Mouse (Mus musculus) erythroblast, embryonic 14.5 days (primary cell): Measurements from ENCODE around the gene Cops3.

Experiments used
- GATA1 ChIP-seq: IDR thresholded peaks from 2 replicates; pipeline ENCODE4 v1.6.1; 2012; ENCODE audit warnings: low read length, inconsistent platforms, mixed read lengths
- TAL1 ChIP-seq: IDR thresholded peaks from 3 replicates; pipeline ENCODE4 v1.6.1; 2012; ENCODE audit warnings: low read length, inconsistent platforms, mixed read lengths

DNA sequence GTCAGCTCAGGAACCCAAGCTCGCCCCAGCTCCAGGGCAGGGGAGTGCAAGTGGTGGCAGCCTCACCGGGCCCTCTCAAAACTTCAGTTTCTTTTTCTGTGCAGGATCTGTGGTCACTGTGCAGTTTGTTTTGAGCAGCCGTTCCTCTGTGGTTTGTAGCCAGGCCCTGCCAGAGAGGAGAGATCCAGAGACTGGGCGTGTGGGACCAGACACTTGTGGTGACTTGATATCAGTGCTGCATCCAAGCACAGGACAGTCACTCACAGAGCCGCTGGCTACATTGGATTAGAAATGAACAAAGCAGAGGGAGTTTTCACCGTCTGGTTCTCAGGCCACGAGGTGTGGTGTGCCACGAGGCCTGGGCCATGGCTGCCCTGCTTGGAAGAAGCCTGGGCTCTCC, 32.5 kb upstream of the Cops3 start:
- TF ChIP-seq GATA1, result no peak
- TF ChIP-seq TAL1, result no peak
